8 mouse cellular contexts compared by ENCODE assay signal in genomic region chr15:77933770-77934169, GRCm38 (mm10). TPM values are rescaled to one million over a fixed set of nuclear protein-coding genes. Genes with fewer than 3 reads are reported as not detected.
A peak's percentile ranks its signal among the peaks of the same experiment; 100 is the strongest.
DNase-seq lines count a peak whose midpoint lies in the region; ATAC-seq and TF ChIP-seq lines count a peak whose summit lies in the region.

No protein-coding gene starts in this region.

- no peak for TF ChIP-seq EP300 in liver, postnatal 0 days (IDR thresholded peaks at IDR 0.05; ENCODE audit: low read depth)

- intact Hi-C loops in heart, postnatal 25 days (cut with DNase I) = loop anchor here (2.0 to 5.0 kb wide), 2 partner anchors 37 to 244 kb away; partner anchors contain the start of gene Eif3d

- peak overlapping the region; percentile 90; the same call in 1 of the 2 replicates for H3K27ac ChIP-seq in forebrain, embryonic 15.5 days (replicated peaks)
- H3K27ac ChIP-seq in liver, postnatal 0 days (ENCODE audit: low read depth) = no peak overlapping the region
- 0 out of 2 replicates have a peak overlapping the region, but pooled peaks have one; percentile 33 for H3K27ac ChIP-seq in neural tube, embryonic 13.5 days (replicated peaks)

- WGBS in forebrain, embryonic 15.5 days = 0% methylated on average over 14 of the region's 14 CpGs
- 1% methylated on average over 14 of the region's 14 CpGs for WGBS in liver, postnatal 0 days (ENCODE audit: insufficient replicate concordance)
- WGBS in neural tube, embryonic 13.5 days = under 1% methylated on average over 14 of the region's 14 CpGs

- peaks cover 5% of the 10 kb centered on the region; the same call in 1 of the 2 replicates for H3K27me3 ChIP-seq in E14TG2a.4 (ENCODE audit: insufficient read depth, low read length)
- H3K27me3 ChIP-seq in forebrain, embryonic 15.5 days = no peaks in the 10 kb centered on the region
- no peaks in the 10 kb centered on the region for H3K27me3 ChIP-seq in liver, postnatal 0 days (ENCODE audit: insufficient read depth, low read length)
- H3K27me3 ChIP-seq in neural tube, embryonic 13.5 days = no peaks in the 10 kb centered on the region

- DNase-seq in cerebellum, adult 11 months = peak; percentile 100
- peak; percentile 93 for DNase-seq in heart, postnatal 25 days (ENCODE audit: low spot score)
- DNase-seq in layer of hippocampus, adult 11-12 months (ENCODE audit: low spot score) = peak; percentile 100
- DNase-seq in liver, postnatal 0 days = peak; percentile 97
- peak; percentile 87 for DNase-seq in telencephalon, adult 2 months (ENCODE audit: low read depth, low spot score)

- H3K9ac ChIP-seq in forebrain, embryonic 15.5 days (replicated peaks) = peak overlapping the region; percentile 29; the same call in 1 of the 2 replicates
- no peak overlapping the region for H3K9ac ChIP-seq in liver, postnatal 0 days (replicated peaks)
- peak overlapping the region; percentile 55 for H3K9ac ChIP-seq in neural tube, embryonic 13.5 days

- peaks cover 23% of the 10 kb centered on the region for H3K4me1 ChIP-seq in E14TG2a.4 (replicated peaks; ENCODE audit: low read depth, low read length)
- H3K4me1 ChIP-seq in forebrain, embryonic 15.5 days = peaks cover 43% of the 10 kb centered on the region
- peaks cover 37% of the 10 kb centered on the region for H3K4me1 ChIP-seq in liver, postnatal 0 days (ENCODE audit: insufficient read depth)
- peaks cover 22% of the 10 kb centered on the region for H3K4me1 ChIP-seq in neural tube, embryonic 13.5 days (replicated peaks)

- H3K36me3 ChIP-seq in E14TG2a.4 (ENCODE audit: insufficient read depth, low read length) = no peaks in the 10 kb centered on the region
- no peaks in the 10 kb centered on the region for H3K36me3 ChIP-seq in forebrain, embryonic 15.5 days
- no peaks in the 10 kb centered on the region for H3K36me3 ChIP-seq in liver, postnatal 0 days (replicated peaks; ENCODE audit: insufficient read depth, low read length)
- H3K36me3 ChIP-seq in neural tube, embryonic 13.5 days = no peaks in the 10 kb centered on the region

- no peak for ATAC-seq in forebrain, embryonic 15.5 days (replicated peaks)
- no peak for ATAC-seq in liver, postnatal 0 days
- ATAC-seq in neural tube, embryonic 13.5 days (ENCODE audit: low read depth) = 0 out of 2 replicates have a peak, but pooled peaks have one; percentile 36

- no peaks in the 10 kb centered on the region for H3K9me3 ChIP-seq in E14TG2a.4 (ENCODE audit: low read length)
- H3K9me3 ChIP-seq in forebrain, embryonic 15.5 days = no peaks in the 10 kb centered on the region
- H3K9me3 ChIP-seq in liver, postnatal 0 days (ENCODE audit: low read length) = no peaks in the 10 kb centered on the region
- H3K9me3 ChIP-seq in neural tube, embryonic 13.5 days = no peaks in the 10 kb centered on the region

- TF ChIP-seq CTCF in E14TG2a.4 (conservative IDR thresholded peaks at IDR 0.05; ENCODE audit: low read length) = peak; percentile 91
- TF ChIP-seq CTCF in liver, postnatal 0 days (IDR thresholded peaks at IDR 0.05; ENCODE audit: low read depth) = peak; percentile 99

- H3K4me3 ChIP-seq in E14TG2a.4 (replicated peaks; ENCODE audit: low read length) = no peak overlapping the region
- no peak overlapping the region for H3K4me3 ChIP-seq in forebrain, embryonic 15.5 days
- H3K4me3 ChIP-seq in liver, postnatal 0 days (ENCODE audit: low read depth, low read length) = no peak overlapping the region
- H3K4me3 ChIP-seq in neural tube, embryonic 13.5 days = 0 out of 2 replicates have a peak overlapping the region, but pooled peaks have one; percentile 3

- H3K4me2 ChIP-seq in forebrain, embryonic 15.5 days (replicated peaks) = peak overlapping the region; percentile 35
- peak overlapping the region; percentile 48 for H3K4me2 ChIP-seq in liver, postnatal 0 days (ENCODE audit: low read depth, low read length)
- H3K4me2 ChIP-seq in neural tube, embryonic 13.5 days = peak overlapping the region; percentile 37

RNA-seq across cellular contexts. Expression of gene Txn2, which starts 5.0 kb away (rescaled TPM):
- 230 and 238 TPM in 2 replicates for polyA plus RNA-seq in forebrain, embryonic 15.5 days (2015; fragmentation: Nextera tagmentation; extraction: Ambion mirVana)
- 100 to 1,000 TPM; 278 to 282 TPM for total RNA-seq in heart, postnatal 25 days (2021)
- polyA plus RNA-seq in liver, postnatal 0 days (2015; fragmentation: Nextera tagmentation; extraction: Ambion mirVana) = 258 and 261 TPM in 2 replicates
- 206 and 209 TPM in 2 replicates for polyA plus RNA-seq in neural tube, embryonic 13.5 days (2015; fragmentation: Nextera tagmentation; extraction: Ambion mirVana)

RNA-seq across cellular contexts. Expression of gene Foxred2, which starts 22.8 kb away (rescaled TPM):
- polyA plus RNA-seq in forebrain, embryonic 15.5 days (2015; fragmentation: Nextera tagmentation; extraction: Ambion mirVana) = 13.8 and 14.5 TPM in 2 replicates
- total RNA-seq in heart, postnatal 25 days (2021) = under 1 TPM; 0.34 to 0.42 TPM
- polyA plus RNA-seq in liver, postnatal 0 days (2015; fragmentation: Nextera tagmentation; extraction: Ambion mirVana) = 0.56 and 0.71 TPM in 2 replicates
- 6.7 and 7.2 TPM in 2 replicates for polyA plus RNA-seq in neural tube, embryonic 13.5 days (2015; fragmentation: Nextera tagmentation; extraction: Ambion mirVana)

RNA-seq across cellular contexts. Expression of gene Eif3d, which starts 36.8 kb away (rescaled TPM):
- 186 and 199 TPM in 2 replicates for polyA plus RNA-seq in forebrain, embryonic 15.5 days (2015; fragmentation: Nextera tagmentation; extraction: Ambion mirVana)
- total RNA-seq in heart, postnatal 25 days (2021) = 10 to 100 TPM; 69.3 to 69.5 TPM
- polyA plus RNA-seq in liver, postnatal 0 days (2015; fragmentation: Nextera tagmentation; extraction: Ambion mirVana) = 61.2 and 68.4 TPM in 2 replicates
- 175 and 185 TPM in 2 replicates for polyA plus RNA-seq in neural tube, embryonic 13.5 days (2015; fragmentation: Nextera tagmentation; extraction: Ambion mirVana)
